Mouse (Mus musculus) kidney, adult 11 months (tissue): ENCODE data around the gene Polr3a.

Source experiments
- DNase-seq: peaks from one replicate; pipeline ENCODE4 v3.0.0; 2022

The Polr3a gene

DNA sequence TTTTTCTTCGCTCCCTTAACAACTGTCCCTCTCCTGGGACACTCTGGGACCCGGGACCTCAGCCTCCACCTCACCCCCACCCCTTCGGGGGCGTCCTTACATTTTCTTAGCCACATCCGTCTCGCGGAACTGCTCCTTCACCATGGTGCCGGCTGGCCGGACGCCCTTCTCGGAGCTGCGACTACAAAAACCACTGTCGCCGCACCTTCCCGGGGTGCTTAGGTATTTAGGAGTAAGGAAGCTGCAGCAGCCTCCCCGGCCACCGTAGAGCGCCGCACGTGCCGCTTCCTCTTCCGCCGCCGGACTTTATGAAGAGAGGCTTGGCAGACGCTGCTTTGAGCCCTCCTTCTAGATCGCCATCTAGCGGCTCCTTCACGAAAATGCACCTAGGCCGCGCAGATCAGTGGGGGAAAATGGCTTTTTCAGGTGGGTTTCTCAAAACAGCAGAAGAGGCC is at the start of gene Polr3a, which contains the start of gene Rps24:
Gene Polr3a, minus strand, starts transcription at position 286 of the 455 bp plus-strand sequence.
Gene Rps24, plus strand, starts transcription at position 353 of the 455 bp plus-strand sequence.
- DNase-seq, result peak; percentile 93

DNA sequence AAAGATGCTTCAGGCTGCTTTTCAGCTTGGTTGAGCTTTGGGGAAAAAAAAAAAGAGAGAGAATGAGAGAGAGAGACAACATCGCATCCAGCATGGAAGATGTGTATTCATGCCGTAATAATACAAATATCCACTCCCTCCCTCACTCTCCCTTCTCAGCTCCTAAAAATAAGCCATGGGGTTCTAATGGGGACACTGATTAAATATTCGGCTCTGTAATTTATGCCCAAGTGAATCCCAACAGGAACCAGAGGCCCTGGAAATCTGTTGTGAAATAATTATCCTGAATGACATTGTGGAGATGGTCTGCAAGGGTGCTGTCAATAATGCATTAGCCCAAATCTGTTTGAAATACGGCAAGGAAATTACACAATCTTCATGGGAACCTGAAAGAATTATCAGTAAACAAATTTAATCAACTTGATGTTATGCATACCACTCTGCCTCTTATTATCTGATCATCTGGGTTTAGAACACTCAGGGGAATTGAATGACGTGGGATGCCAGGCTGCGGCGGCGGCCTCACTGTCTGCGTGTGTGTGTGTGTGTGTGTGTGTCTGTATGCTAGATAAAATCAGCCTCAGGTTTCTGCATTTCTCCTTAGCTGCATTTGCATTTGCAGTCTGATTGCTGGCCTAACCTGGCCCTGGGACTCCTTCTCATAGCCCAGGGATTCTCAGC is 48.1 kb upstream of the Polr3a start:
- no peak for DNase-seq

DNA sequence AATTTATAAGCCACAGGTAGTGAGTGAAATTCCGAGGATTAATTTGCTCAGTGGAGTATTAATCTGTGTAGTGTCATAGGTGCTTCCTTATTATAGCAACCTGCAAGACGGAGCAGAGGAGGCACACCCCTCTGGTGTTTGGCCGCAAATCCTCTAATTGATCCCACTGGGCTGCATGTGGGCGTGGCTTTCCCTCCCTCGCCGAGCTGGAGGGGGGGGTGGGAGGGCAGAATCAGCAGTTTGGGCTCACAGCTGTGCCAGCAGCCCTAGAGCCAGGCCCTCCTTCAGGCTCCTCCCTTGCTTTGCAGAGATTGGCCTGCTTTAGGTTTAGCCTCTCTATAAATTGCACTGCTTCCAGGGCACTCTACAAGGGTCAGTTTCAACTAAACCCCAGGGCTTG is 43.4 kb upstream of the Polr3a start:
- DNase-seq, result peak; percentile 9

DNA sequence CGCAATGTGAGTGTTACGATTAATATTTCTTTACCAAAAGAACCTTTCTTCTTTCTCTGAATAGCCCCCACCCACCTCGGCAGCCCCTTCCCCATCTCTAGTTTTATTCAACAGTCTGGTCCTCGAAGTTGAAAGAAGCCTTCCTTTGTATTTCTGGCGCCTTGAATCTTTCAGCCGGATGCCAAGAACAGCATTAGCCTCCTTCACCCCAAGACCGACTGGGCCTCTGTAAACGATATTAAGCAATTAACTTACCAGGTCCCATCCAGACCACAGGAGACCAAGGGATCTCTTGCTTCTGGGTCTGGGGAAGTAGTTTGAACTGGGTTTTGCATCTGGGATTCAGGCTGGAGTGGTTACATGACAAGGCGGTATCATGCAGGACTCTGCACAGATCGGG is 39.6 kb upstream of the Polr3a start:
- DNase-seq, result no peak

GRCm38 (mm10) chr14:24525677-24526415 is 39.0 kb upstream of the Polr3a start:
- DNase-seq, result peak; percentile 11

DNA sequence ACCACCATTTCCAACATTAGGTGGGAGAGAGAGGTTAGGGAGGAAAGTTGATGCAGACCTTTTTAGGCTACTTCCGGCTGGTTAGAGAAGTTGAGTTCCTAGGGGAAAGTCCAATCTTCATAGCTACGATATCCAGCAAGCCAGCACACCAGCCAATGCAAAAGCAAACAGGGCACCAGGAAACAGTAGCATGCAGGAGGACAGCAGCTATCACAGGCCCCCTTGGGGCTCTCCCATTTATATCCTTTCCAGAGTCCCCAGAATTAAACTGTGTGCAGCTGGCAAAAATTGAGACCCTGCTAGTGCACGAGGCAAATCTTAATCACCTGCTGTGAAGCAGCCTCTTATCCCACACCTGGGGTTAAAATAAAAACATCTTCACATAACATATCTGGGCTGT is 38.3 kb upstream of the Polr3a start:
- no peak for DNase-seq

GRCm38 (mm10) chr14:24521597-24521996 is 34.7 kb upstream of the Polr3a start:
- no peak for DNase-seq

DNA sequence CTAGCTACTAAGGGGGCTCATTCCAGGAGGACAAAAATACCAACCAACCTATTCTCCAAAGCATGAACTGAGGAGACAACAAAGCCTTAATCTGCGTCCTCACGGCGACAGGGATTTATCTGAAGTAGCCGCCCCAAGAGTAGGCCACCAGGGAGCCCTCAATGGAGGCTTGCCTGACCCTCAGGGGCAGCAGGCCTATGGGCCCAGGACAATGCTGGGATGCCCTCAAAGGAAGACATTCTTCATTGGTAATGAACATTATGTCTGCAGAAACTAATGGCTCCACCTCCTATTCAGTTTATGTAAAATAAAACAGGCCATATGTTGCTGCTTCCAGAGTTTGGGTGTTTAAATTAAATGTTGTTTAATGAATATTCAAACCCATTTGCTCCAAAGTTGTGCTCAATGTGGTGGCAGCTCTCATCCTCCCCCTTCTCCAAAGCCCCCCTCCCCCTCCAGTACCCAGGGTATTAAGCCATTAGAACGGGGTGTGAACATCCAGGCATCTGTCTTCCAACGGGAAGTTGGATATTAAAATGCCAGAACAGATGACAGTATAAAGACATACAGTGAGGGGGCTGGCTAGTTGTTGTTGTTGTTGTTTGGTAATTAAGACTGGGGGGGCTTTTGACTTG is 25.8 kb upstream of the Polr3a start:
- no peak for DNase-seq

DNA sequence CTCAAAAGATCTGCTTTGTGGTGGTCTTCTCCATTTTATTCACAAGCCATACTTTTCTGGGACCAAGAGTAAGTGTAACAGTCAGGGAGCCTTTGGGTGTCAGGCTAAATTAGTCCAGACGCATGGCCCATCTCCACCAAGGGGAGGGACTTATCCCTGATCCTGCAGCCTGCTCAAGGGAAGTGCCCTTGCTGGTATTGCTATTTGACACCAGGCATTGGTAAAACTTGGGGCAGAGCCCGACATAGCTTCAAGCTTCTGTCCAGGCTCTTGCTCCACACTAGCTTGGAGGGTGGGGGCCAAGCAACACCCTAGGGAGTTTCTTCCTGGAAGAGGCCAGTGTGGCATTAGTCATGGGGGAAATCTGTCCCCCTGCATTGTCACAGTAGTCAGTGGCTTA is 23.8 kb upstream of the Polr3a start:
- no peak for DNase-seq

DNA sequence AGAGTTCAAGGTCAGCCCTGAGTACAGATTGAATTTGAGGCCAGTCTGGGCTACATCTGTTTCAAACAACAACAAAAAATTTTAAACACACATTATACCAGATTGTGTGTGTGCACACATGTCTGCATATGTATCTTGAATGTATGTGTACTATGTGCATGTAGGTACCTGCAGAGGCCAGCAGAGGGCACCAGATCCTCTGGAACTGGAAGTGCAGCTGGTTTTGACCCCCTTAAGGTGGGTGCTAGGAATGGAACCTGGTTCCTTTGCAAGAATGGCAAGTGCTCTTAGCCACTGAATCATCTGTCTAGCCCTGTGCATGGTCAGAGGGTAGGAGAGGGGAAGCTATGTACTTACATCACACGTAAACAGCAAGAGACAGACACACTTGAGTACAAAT is 23.4 kb upstream of the Polr3a start:
- DNase-seq, result no peak

DNA sequence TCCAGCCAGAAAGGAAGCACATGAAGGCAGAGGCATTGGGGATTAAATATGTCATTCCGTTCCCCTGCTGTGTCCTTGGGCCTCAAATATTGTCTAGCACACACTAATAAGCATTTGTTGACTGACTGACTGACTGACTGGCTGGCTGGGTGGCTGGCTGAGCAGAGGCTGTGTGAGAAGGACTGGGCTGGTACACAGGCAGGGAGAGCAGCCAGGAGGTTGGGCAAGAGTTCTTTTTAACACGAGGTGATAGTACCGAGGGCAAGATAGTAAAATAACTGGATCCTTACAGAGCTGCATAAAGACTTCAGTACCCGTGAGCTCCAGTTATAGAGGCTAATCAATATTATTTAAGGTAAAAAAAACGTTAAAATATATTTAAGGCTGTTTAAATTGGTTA is 22.7 kb upstream of the Polr3a start:
- no peak for DNase-seq

DNA sequence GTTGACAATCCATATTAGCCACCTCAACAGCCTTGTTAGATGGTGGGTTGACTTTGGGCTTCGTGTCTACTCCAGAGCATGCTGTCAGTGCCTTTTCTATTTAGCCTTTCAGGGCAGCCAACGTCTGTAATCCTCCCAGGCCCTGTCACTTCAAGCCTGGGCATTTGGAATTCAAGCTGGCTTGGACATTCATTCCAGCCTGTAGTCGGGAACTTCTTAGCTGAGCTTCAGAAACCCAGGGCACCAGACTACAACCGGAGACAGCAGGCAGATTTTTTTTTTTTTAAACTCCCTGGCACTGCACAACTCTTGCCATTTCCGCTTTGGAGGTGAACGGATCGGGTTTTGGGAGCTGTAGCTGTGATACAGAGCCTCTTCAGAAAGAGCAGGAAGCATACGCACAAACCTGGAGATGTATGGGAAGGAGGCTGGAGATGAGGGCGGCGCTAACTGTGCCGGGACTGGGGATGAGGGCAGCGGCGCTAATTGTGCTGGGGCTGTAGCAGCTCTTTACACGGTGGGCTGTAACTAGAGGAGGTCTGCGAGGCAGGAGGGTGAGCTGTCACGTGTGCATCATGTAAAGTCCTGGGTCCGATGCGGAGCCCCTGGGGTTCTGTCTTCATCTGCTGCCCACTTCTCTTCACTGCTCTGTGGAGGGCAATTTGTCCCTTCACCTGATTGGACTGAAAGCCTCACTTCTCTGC is 21.4 kb upstream of the Polr3a start:
- no peak for DNase-seq

DNA sequence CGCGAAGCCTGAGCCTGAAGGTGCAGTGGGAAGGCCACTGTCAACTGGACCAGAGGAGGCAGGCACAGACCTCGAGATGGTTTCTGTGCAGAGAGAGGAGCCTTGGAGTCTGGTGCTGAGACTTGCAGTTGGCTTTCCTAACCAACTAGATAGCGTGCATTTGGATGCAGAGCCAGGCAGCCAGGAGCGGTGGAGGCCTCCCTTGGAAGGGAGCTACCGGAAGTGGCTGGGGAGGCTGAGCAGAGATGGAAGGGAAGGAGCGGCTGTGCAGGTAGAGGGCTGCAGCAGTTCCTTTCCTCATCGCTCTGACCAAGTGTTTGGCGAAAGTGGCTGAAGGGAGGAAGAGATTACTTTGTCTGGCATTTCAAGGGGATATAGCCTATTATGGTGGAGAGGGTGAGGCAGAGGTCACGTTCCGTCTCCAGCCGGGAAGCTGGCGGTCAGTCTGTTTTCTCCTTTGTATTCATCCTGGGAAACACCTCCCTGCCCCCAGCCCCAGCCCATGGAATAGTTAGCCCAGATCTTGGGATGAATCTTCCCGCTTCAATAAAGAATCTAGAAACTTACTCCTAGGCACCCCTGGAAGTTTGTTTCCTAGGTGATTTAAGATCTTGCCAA is 20.7 kb upstream of the Polr3a start:
- DNase-seq, result no peak

DNA sequence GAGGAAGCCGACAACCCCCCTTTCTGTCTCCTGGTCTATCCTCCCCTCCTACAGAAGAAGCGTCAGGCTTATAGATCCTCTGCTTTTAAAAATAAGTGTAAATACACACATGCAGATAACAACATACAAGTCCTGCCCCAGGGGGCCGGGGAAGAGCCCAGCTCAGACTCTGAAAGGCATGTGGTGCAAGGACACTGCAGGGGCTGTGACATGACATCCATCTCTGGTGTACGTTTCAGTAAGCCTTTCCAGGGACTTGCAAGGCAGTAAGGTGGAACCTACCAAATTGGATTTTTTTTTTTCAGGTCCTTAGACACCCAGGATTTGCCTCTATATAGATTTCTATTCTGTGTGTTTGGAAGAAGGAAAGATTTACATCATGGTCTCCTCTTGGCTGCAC is 14.4 kb upstream of the Polr3a start:
- no peak for DNase-seq

DNA sequence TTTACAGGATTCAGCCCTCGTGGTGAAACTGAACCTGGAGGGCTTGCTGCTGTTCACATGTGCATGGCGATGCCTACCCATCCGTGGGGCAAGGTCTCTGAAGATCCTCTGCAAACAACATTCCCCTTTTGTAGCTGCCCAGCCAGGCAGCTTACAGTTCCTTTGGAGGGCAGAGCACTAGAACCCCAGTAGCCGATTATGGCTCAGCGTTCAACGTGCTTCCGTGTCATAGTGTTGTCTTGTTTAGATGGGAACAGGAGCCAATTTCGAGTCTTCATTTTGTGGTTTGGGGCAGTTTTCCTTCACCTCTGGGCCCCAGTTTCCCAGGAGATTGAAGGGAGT is 14.0 kb upstream of the Polr3a start:
- DNase-seq, result no peak

GRCm38 (mm10) chr14:24500091-24500844 is 13.4 kb upstream of the Polr3a start:
- DNase-seq, result peak; percentile 59

DNA sequence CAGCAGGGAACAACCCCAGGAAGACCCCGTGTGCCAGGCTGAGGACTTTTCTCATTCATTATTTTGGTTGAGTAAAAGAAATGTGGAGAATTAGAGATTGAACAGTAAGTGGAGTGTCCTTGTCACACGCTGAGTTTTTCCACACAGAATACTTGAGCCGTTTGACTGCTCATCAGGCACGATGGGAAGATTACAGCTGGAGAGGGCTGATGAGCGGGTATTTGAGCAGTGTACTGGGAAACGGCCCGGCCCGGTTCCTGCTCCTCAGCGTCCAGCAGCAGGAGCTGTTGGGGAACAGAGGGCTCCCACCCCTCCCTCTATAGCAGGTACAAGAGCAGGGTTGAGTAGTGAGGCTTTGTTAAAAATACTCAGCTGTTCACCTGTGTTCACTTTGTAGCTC is 12.6 kb upstream of the Polr3a start:
- DNase-seq, result no peak

GRCm38 (mm10) chr14:24498561-24499255 is 11.8 kb upstream of the Polr3a start:
- no peak for DNase-seq

- no peak for DNase-seq
Observed at GRCm38 (mm10) chr14:24497443-24497842, 10.6 kb upstream of the Polr3a start.

GRCm38 (mm10) chr14:24496507-24496906 is 9.6 kb upstream of the Polr3a start:
- DNase-seq, result no peak

- no peak for DNase-seq
Observed at GRCm38 (mm10) chr14:24493256-24493655, 6.4 kb upstream of the Polr3a start.
